Mouse (Mus musculus) Muller cell, postnatal 12 days (primary cell): Measurements from ENCODE around the gene Cdc42ep1.
A peak's percentile ranks its signal among the peaks of the same experiment; 100 is the strongest.
"Not testable (repeated sequence)": the region's sequence is repeated elsewhere in the genome, so short reads cannot be mapped to it uniquely, and the experiment has no call there.

Experiments
- DNase-seq: peaks from one replicate; pipeline ENCODE4 v3.0.0-alpha.2; 2015; ENCODE audit errors: inconsistent ontology term

Gene Cdc42ep1

GRCm38 (mm10) chr15:78829636-78830035 lies 12.8 kb upstream of the Cdc42ep1 start:
- DNase-seq: no peak

DNA sequence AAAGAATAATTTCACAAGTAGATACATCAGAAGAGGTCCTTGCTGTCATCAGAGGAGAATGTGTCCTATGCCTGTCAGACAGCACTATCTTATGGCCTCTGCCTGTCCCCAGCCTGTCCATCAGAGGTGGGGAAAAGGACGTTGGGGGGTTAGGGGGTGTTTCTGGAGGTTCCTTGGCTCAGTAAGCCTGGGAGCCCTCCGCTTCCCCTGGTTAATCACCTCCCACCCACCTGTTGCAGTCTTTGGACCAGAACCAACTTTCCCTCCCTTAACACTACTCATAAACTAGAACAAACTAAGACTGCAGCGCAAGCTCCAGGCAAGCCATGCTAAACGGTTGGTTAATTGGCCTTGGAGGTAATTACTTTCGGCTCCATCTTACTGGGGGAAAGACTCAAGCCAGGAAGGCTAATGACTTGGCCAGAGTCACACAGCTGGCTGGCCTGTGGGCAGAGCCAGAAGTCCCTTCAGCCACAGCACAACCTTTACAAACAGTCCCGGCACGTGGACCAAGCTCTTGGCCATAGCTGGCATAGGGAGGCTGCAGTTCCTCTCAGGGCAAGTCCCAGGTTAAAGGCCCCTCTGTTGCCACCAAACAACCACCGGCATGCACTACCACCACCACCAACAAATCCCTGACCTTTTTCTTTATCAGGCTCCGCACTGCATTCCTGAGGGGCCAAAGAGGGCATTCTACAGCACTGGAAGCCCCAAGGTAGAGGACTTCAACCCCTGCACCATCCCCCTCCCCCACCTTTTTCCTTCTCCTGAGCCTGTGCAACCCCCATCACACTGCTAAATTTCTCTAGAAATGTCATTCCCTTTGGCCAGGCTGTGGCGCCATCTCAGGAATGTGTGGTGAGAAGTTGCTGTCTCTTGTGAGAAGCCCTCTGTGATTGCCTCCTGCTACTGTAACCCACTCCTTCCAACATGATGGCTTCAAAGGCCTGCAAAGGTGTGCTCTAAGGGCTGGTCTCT lies 11.4 kb upstream of the Cdc42ep1 start:
- DNase-seq: no peak

- no peak for DNase-seq
Observed at GRCm38 (mm10) chr15:78831720-78832657, 10.4 kb upstream of the Cdc42ep1 start.

- peak; percentile 97 for DNase-seq
Observed at GRCm38 (mm10) chr15:78832701-78833123, 9.7 kb upstream of the Cdc42ep1 start.

GRCm38 (mm10) chr15:78833582-78833981 lies 8.8 kb upstream of the Cdc42ep1 start:
- no peak for DNase-seq

DNA sequence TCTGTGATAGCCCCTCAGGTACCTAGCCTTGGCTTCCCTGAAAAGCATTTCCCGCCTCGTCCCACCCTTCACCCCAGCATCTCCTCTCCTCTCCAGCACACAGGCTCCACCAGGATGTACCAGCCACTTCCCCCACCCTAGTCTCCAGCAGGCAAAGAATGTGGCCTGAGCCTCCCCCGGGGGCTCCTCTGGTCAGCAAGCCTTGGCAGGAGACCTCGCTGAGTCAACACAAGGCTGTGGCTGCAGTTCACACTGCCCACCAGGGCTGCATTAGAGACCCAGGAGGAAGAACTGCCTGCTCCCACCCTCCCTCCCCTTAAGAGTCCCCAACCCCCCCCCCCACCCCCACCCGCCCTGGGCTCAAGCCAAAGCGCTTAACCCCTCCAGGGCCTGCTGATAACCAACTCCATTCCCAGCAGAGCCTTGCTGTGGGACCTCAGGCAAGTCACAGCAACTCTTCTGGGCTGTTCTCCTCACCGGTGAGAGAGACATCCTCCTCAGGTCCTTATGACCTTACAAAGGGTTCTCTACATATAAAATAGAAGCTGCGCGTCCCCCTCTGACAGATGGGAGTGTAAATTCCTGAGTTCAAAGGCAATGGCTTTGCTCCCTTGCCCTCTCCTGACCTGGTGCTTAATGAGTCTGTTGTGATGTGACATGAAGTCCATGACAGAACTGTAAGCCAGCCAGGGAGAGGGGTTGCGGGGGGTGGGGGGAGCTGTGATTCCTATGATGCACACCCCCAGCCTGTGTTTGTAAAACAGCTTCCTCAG lies 8.0 kb upstream of the Cdc42ep1 start:
- DNase-seq: peak; percentile 91

DNA sequence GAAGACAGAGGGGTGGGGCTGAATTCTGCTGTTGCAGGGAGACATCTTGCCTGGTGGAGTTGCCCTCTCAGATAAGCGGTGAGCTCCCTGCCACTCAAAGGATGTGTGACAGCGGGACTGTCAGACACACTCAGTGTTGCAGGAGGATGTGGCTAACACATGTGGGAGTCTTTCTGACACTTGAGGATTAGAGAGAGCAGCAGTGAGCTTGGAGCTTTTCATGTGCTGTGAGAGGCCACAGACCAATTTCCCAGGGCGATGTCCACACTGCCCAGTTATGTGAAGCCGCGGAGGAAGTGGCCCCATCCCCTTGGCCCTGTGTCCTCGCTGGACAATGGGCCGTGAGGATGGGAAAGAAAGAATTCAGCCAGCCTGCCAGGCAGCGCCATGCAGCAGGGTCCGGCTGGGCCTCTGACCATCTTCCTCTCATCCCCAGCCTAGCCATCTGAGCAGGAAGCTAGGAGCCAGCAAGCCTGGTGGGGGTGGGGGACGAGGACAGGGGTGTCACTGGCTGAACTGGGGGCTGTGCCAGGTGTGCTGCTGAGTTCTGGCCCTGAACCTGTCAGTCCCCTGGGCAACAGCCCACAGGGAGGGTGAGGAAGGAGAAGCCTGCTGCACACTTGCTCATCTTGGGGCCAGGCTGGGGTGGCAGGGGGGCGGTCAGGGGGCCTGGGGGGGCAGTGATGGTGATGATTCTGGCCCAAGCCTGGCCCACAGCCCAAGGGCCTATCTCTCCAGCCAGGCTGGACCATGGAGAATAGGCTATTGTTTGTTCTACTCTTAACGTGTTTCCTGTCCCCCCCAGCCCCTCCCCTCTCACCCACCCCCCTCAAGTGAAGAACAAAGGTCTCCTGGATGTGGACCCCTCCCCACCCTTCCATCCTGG lies 7.0 kb upstream of the Cdc42ep1 start:
- peak; percentile 96 for DNase-seq

- no peak for DNase-seq
Observed at GRCm38 (mm10) chr15:78836086-78836621, 6.3 kb upstream of the Cdc42ep1 start.

- DNase-seq: no peak
Observed at GRCm38 (mm10) chr15:78839744-78840143, 2.7 kb upstream of the Cdc42ep1 start.

GRCm38 (mm10) chr15:78840241-78840640 lies 2.2 kb upstream of the Cdc42ep1 start:
- no peak for DNase-seq

DNA sequence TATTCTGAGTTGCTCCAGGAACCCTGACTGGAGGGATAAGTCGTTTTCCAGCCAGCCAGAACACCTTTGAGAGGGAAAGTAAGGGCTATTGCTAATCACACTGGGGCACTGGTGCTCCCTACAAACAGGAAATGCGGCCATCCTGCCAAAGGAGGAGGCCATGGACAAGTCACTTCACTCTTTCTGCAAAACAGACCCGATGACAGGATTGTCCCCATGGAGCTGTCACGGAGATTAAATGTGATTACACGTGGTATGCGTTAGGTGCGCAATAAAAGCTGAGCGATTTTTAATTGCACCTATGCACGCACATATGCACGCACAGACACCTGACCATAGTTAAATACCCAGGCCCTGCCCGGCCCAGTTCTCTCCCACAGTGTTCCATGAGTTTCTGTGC lies 1.7 kb upstream of the Cdc42ep1 start:
- DNase-seq: no peak

- no peak for DNase-seq
Observed at GRCm38 (mm10) chr15:78841161-78841790, 1.1 kb upstream of the Cdc42ep1 start.

- peak; percentile 49 for DNase-seq
Observed at GRCm38 (mm10) chr15:78843581-78844469, 1.4 kb downstream of the Cdc42ep1 start.

DNA sequence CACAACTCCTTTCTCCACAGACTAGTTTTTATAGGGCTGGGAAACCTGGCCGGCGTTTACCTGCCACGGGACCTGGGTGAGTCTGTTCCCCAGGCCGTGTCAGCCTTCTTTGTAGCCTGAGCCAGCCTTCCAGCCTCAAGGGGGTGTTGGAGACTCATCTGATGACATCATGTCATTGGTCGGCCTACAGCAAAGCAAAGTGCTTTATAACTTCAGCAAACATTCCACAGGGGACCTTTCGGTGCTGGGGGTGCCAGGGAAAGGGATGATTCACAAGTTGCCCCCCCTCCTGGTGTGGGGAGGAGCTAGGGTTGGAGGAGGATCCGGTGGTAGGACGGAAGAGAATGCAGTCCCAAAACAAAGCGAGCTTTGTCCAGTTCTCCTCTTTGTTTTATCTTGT lies 2.4 kb downstream of the Cdc42ep1 start:
- peak; percentile 99 for DNase-seq

GRCm38 (mm10) chr15:78845321-78845720 lies 2.9 kb downstream of the Cdc42ep1 start:
- peak; percentile 53 for DNase-seq

GRCm38 (mm10) chr15:78845867-78846266 lies 3.4 kb downstream of the Cdc42ep1 start:
- no peak for DNase-seq

- no peak for DNase-seq
Observed at GRCm38 (mm10) chr15:78846352-78846751, 3.9 kb downstream of the Cdc42ep1 start.

DNA sequence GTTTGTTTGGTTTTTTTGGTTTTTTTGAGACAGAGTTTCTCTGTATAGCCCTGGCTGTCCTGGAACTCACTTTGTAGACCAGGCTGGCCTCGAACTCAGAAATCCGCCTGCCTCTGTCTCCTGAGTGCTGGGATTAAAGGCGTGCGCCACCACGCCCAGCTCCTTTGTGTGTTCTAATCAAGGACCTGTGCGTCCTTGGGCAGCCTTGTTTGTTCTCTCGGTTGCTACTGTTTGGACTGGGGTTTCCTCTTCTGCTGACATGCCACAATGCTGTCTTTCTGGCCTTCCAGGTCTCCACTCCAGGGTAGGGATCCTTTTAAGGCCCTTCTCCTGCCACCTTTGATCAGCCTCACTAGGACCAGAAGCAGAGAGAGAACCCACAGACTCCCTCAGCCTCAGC lies 4.4 kb downstream of the Cdc42ep1 start:
- DNase-seq: not testable (repeated sequence)

- DNase-seq: peak; percentile 62
Observed at GRCm38 (mm10) chr15:78848467-78848866, 6.0 kb downstream of the Cdc42ep1 start.
